Mouse (Mus musculus) embryo, embryonic 10 days (tissue): ENCODE data around the gene Crnkl1.

Source experiments
- DNase-seq: peaks from one replicate; pipeline ENCODE4 v3.0.0-alpha.2; 2015; ENCODE audit warnings: low spot score

The Crnkl1 gene

GRCm38 (mm10) chr2:145874879-145875482 is 59.8 kb downstream of the Crnkl1 start:
- DNase-seq = no peak

DNA sequence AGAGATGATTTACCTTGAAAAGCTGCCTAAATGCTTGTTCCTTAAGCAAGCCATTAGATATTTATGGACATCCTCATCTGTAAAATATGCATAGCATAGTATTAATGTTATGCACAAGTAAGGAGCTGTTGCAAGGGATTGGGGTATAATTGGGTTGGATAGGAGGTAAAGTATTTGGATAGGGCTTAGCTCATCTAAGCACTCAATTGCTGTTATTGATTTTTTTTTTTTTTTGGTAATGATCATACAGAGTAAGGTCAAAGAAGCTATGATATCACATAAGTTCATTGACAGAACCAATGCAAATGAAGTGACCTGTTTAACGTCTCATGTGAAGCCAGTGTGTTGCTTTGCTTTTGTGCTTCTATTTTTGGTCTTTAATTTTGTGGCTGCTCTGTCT is 60.9 kb downstream of the Crnkl1 start:
- no peak for DNase-seq

GRCm38 (mm10) chr2:145872099-145872498 is 62.7 kb downstream of the Crnkl1 start:
- DNase-seq = no peak

DNA sequence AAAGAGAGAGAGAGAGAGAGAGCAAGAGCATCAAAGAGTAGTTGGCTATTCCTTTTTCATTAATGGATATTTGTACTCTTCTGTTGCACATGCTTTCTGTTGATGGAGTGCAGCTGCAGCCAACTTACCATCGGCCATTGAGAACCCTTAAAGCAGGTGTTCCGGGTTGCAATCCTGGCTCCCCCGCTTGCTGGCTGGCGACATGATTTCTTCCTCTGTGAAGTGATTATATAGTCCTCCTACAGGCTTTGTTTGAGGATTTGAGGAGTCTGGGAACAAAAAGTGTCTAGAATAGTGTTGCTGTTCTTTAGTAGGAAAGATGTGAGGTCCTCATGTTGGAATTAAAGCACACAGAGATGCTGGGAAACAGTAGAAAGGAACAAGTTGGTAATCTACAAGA is 63.5 kb downstream of the Crnkl1 start:
- DNase-seq = no peak
